Mouse (Mus musculus) erythroblast, embryonic 14.5 days (primary cell): Measurements from ENCODE around the gene Ing1.

ENCODE experiments used
- GATA1 ChIP-seq: IDR thresholded peaks from 2 replicates; pipeline ENCODE4 v1.6.1; 2012; ENCODE audit warnings: low read length, inconsistent platforms, mixed read lengths
- TAL1 ChIP-seq: IDR thresholded peaks from 3 replicates; pipeline ENCODE4 v1.6.1; 2012; ENCODE audit warnings: low read length, inconsistent platforms, mixed read lengths

DNA sequence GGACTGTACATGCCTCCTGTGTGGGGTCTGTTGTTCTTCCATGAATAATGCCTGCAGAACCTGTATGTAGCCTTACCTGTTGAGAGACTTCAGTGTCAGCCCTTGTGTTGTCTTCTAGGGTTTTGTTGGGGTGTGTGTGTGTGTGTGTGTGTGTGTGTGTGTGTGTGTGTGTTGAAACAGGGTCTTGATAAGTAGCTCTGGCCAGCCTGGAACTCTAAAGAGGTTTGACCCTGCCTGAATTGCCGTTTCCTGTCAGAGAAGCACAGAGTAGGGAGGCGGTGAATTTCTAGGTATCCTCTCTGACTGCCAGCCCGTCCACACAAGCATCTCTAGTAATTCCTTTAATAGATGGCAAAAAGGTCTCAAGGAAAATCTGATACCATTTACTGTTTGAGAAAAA is 4.1 kb downstream of the Ing1 start:
- TF ChIP-seq GATA1 (no peak), TAL1 (no peak)
